Mouse (Mus musculus) thymus, adult 2 months (tissue): ENCODE data around the gene Mpdz.

Experiments
- CTCF ChIP-seq: fragments of 200-500 bp; IDR thresholded peaks from 2 replicates; pipeline ENCODE4 v1.5.1; 2012; ENCODE audit warnings: mild to moderate bottlenecking, control low read depth, low read length, moderate library complexity, borderline replicate concordance; ENCODE audit not compliant: control insufficient read depth, poor library complexity, insufficient read depth; ENCODE audit errors: extremely low read depth
- POLR2A ChIP-seq: fragments of 200-500 bp; IDR thresholded peaks from 2 replicates; pipeline ENCODE4 v1.6.1; 2012; ENCODE audit warnings: mild to moderate bottlenecking, low read length, control low read depth, moderate library complexity; ENCODE audit not compliant: control insufficient read depth, poor library complexity, insufficient read depth; ENCODE audit errors: extremely low read depth

DNA sequence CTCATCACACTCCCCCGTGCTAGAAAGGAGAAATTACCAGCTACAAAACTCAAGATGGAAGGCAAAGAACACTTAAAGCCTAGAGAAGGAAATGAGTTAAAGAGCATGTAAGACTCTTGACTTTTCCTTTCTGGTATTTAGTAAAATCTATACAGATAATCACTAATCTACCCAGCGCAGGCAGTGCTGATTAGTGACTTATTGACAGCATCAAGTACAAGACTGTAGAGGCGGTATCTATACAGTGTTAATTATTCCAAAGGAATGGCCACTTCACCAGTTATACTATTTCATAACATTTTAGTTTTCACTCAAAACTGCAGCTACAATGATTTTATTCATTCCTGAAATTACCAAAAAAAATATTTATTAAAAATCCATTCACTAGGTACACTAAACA lies 49.7 kb downstream of the Mpdz start:
- TF ChIP-seq POLR2A (no peak), CTCF (no peak)
